Mouse (Mus musculus) frontal cortex, postnatal 14 days (tissue): ENCODE results near the gene Sept4.

Experiments
- DNase-seq, 2 experiments: peaks; one replicate each; pipeline ENCODE4 v3.0.0; 2022; ENCODE audit warnings: low spot score in 2 of 2

The Sept4 gene

GRCm38 (mm10) chr11:87568255-87568953 lies at the start of gene Sept4:
Gene Sept4 (plus strand): TSS chr11:87568903.
- no peak for DNase-seq

GRCm38 (mm10) chr11:87519260-87519659 lies 49.4 kb upstream of the Sept4 start:
- no peak for DNase-seq

GRCm38 (mm10) chr11:87523466-87523865 lies 45.2 kb upstream of the Sept4 start:
- no peak for DNase-seq

- DNase-seq, result no peak
These were observed 44.7 kb upstream of the Sept4 start for GRCm38 (mm10) chr11:87523967-87524366.

GRCm38 (mm10) chr11:87524780-87525179 lies 43.9 kb upstream of the Sept4 start:
- no peak for DNase-seq

GRCm38 (mm10) chr11:87527364-87527763 lies 41.3 kb upstream of the Sept4 start:
- no peak for DNase-seq

GRCm38 (mm10) chr11:87527990-87528389 lies 40.7 kb upstream of the Sept4 start:
- DNase-seq, result no peak

GRCm38 (mm10) chr11:87531695-87532094 lies 37.0 kb upstream of the Sept4 start:
- DNase-seq, result no peak

- DNase-seq, result no peak
These were observed 26.4 kb upstream of the Sept4 start for GRCm38 (mm10) chr11:87542285-87542684.

- no peak for DNase-seq
These were observed 25.8 kb upstream of the Sept4 start for GRCm38 (mm10) chr11:87542906-87543305.

- DNase-seq, result no peak
These were observed 15.4 kb upstream of the Sept4 start for GRCm38 (mm10) chr11:87553342-87553741.

- DNase-seq, result no peak
These were observed 14.3 kb upstream of the Sept4 start for GRCm38 (mm10) chr11:87554386-87554785.

- DNase-seq, result no peak
These were observed 13.5 kb upstream of the Sept4 start for GRCm38 (mm10) chr11:87555106-87555703.

- DNase-seq, result no peak
These were observed 7.5 kb upstream of the Sept4 start for GRCm38 (mm10) chr11:87561208-87561607.

GRCm38 (mm10) chr11:87566501-87566900 lies 2.2 kb upstream of the Sept4 start, which contains the start of gene Gm11492:
Gene Gm11492 (plus strand): TSS chr11:87566653.
- DNase-seq, result no peak

GRCm38 (mm10) chr11:87570743-87571142 lies 2.0 kb downstream of the Sept4 start:
- no peak for DNase-seq

GRCm38 (mm10) chr11:87571361-87571950 lies 2.8 kb downstream of the Sept4 start:
- no peak for DNase-seq

GRCm38 (mm10) chr11:87573751-87574150 lies 5.0 kb downstream of the Sept4 start:
- DNase-seq, result no peak

GRCm38 (mm10) chr11:87574520-87575180 lies 5.9 kb downstream of the Sept4 start:
- no peak for DNase-seq

GRCm38 (mm10) chr11:87577601-87578248 lies 9.0 kb downstream of the Sept4 start:
- DNase-seq, result no peak

- DNase-seq, result peak; percentile 39 to 51
These were observed 9.7 kb downstream of the Sept4 start for GRCm38 (mm10) chr11:87578249-87578962.
